Mouse (Mus musculus): ENCODE data around the gene Mpz.

Mpz gene

DNA sequence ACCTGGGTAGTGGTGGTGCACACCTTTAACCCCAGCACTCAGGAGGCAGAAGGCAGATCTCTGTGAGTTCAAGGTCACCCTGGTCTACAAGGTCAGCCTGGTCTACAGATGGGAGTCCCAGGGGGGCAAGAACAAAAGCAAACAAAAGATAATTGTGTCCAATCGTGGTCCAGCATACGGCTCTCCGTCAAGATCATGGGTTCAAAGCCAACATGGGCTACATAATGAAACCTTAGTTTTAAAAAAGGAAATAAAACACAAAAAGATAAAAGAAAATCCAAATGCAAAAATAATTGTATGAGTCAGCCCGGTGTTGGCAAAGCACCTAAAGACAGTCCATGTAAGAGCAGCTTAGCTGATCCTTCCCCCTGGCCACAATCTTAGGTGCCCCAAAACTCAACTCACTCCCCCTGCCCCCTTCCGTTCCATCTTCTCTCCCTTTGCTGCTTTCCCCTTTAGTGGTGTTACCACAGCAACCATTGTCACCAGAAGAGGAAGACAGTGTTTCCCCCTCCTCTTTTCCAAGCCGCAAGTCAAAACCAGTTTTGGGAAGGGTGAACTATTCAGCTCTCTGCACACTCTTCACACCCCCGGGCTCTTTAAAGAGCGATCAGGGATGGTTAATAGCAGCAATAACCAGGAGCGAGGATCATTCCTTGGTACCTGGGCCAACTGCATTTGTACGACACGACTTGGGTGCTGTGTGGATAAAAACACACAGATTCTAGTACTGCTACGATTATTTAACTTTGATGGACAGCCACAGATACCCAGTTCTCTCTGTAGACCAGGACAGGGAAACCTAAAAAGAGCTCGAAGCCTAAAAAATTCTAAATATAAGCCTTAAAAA is 37.6 kb downstream of the Mpz start:
- DNase-seq (ENCODE audit: low spot score in 2 of 2), result no peak

DNA sequence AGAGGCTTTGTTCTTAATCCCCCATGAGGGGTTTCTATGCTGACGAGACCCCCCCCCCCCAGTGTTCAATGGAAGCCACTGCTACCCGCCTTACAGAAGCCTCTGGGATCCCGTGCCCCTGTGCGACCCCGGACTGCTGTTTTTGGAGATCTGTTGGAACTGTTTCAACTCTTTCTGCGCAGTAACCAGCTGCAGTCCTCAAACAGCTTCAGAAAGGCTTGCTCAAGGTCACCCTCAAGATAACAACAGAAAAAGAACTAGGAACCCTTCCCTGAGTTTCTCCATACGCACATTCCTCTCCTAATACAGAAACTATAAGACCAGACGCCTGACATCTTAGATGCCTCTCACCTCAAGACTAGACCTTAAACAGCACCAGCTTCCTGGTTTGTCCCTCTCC is 38.5 kb downstream of the Mpz start:
- no peak for DNase-seq (ENCODE audit: low spot score in 2 of 2)

GRCm38 (mm10) chr1:171189476-171190114 is 39.1 kb downstream of the Mpz start:
- DNase-seq (ENCODE audit: low spot score in 2 of 2), result no peak

DNA sequence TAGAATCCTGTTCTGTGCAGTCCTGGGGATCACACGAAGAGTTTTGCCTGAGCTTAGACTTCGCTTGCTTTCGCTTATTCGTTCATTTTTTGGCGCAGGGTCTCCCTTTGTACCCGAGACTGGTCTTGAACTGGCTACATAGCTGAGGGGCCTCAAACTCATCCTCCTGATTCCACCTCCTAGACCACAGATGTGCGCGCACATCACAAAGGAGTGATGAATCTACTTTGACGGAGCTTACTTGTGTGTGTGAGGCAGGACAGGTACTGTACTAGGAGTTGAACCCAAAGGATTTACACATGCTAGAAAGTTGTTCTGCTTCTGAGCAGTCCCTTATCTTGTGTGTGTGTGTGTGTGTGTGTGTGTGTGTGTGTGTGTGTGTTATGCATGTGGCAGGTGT is 40.3 kb downstream of the Mpz start:
- DNase-seq (ENCODE audit: low spot score in 2 of 2), result no peak

- DNase-seq (ENCODE audit: low spot score in 2 of 2), result no peak
Observed at GRCm38 (mm10) chr1:171192283-171192682, 41.8 kb downstream of the Mpz start.

GRCm38 (mm10) chr1:171193093-171193840 is 42.8 kb downstream of the Mpz start:
- no peak for DNase-seq (ENCODE audit: low spot score in 2 of 2)

GRCm38 (mm10) chr1:171193911-171194830 is 43.7 kb downstream of the Mpz start:
- no peak for DNase-seq (ENCODE audit: low spot score in 2 of 2)

- no peak for DNase-seq (ENCODE audit: low spot score in 2 of 2)
Observed at GRCm38 (mm10) chr1:171195046-171195822, 44.7 kb downstream of the Mpz start.

DNA sequence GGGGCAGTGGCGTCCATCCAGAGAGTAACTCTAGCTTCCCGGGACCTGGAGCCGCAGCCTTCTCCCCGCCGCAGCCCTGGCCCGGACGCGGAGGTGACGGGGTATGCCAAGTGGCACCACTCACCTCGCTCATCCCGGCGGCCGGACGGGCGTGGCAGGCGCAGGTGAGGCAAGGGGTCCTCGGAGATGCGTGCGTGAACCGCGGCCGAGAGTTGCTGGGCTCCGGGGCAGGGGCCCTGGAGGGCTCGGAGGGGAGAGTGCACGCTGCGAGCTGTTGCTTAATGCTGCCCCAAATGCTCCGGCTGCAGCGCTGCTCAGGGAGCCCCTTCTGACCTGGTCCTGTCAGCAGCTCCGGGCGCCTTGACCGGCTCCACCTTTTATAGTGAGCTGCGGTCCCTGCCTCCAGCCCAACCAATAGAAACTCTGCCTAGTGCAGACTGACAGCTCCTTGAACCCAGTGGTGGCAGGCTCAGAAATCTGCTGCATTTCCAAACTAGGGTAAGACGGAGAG is 45.4 kb downstream of the Mpz start, which contains the start of gene Pcp4l1:
Gene Pcp4l1, minus strand, starts transcription at position 382 of the 511 bp plus-strand sequence.
- peak; percentile 61 for DNase-seq (ENCODE audit: low spot score in 2 of 2)

GRCm38 (mm10) chr1:171199532-171199931 is 49.0 kb downstream of the Mpz start:
- no peak for DNase-seq (ENCODE audit: low spot score in 2 of 2)

- no peak for DNase-seq (ENCODE audit: low spot score in 2 of 2)
Observed at GRCm38 (mm10) chr1:171200769-171201168, 50.3 kb downstream of the Mpz start.

DNA sequence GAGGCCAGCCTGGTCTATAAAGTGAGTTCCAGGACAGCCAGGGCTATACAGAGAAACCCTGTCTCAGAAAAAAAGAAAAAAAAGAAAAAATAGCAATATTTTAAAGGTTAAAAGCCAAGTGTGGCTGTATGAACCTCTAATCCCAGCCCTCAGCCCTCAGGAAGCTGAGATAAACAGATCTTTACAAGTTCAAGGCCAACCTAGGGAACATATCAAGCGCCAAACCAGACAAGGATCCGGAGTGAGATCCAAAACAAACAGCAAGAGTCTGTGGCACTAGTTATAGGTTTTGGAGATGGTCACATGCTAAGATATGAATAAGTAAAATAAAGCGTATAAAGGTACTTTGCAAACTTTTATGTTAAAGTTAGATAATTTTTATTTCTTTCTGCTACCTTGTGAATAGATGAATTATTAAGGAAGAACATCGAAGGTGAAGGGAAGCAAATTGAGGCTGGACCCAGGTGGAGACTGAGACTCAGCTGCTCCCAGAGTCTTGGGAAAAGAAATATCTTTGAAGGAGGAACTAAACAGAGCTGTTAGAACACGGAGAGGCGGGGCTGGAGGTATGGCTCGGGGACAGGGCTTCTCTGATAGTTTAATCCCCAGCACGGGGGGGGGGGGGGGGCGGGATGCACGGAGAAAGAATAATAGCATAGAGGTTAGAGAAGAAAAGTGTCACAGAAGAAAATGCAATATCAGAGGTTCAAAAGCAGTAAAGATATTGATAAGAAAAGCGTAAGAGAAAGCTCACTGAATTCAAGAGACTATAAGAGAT is 53.1 kb downstream of the Mpz start:
- no peak for DNase-seq (ENCODE audit: low spot score in 2 of 2)

GRCm38 (mm10) chr1:171204249-171204644 is 53.7 kb downstream of the Mpz start:
- DNase-seq (ENCODE audit: low spot score in 2 of 2), result no peak

GRCm38 (mm10) chr1:171205704-171206493 is 55.4 kb downstream of the Mpz start:
- DNase-seq (ENCODE audit: low spot score in 2 of 2), result no peak

- DNase-seq (ENCODE audit: low spot score in 2 of 2), result no peak
Observed at GRCm38 (mm10) chr1:171209409-171209808, 58.9 kb downstream of the Mpz start.

Measured in frontal cortex, postnatal 10 days (tissue).